Mouse (Mus musculus): Measurements from ENCODE around the gene Zfp239.
"Not testable (repeated sequence)": the region's sequence is repeated elsewhere in the genome, so short reads cannot be mapped to it uniquely, and the experiment has no call there.

Zfp239 gene

DNA sequence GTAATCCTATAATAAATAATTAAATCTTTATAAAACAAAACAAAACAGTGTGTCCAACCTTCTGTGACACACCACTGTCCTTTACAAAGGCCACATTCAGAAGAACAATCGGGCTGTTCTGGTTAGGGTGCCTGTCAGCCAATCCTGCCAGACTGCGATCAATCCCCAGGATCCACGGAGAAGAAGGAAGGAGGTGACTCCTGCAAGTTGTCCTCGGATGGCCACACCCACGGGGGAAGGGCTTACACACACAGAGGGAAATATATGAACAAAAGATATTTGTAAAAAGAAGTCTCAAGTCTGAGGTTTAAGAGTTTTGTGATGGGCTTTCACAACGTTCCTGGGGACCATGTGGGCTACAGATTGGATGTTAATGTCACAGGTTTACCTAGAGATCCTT lies at the start of gene Zfp239:
Gene Zfp239 (plus strand): TSS at position 253 of the 400 bp plus-strand sequence.
- DNase-seq = no peak

DNA sequence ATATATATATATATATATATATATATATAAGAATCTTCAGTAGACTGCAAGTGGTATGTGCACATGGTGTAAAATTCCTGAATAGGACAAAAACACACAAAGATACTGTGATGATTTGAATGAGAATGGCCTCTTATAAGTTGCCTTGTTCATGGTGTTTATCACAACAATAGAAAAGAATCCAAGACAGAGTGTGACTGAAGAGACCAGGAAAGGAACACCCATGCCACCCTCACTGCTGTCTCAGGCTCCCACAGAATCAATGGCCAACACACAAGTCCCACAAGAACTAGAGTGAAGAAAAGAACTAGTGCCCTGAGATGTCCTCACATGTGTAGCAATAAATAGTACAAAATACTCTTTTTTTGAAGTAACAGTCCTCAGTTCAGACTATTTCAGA lies 47.2 kb upstream of the Zfp239 start:
- no peak for DNase-seq

DNA sequence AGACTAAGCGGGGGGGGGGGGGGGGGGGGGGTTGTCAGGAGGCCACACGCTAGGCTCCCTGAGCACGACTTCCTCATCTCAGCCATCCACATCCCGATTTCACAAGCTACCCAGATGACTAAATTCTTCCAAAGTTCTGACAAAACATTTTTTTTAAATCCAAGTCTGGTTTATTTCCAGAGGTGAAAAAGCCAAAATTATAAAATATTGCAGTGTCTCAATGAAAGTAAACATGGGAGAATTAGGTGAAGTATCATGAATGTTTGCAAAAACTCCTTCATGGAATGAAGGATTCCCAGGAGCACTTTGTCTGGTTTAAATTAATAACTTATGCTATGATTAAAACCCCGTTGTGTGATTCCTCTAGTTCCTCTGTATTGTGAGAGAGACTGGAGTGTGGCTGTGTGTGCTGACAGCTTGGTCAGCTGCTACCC lies 44.8 kb upstream of the Zfp239 start:
- DNase-seq = no peak

DNA sequence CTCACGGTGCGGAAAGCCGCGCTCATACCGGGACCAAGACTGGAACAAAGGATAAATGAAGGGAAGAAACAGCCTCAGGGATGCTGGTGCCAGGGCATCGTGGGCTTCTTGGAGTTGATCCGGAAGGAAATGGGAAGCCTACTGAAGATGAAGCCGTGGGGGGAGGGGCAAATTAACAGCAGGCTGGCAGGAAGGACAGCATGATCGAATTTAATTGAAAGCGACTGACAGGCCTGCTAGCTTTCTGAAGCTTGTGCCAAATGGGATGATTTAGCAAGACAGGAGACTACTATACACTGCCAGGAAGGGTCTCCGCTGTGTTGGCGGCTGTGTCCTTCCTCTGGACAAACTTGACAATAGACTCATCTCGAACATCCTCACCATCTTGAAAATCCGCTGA lies 41.6 kb upstream of the Zfp239 start:
- DNase-seq = no peak

- peak; percentile 28 for DNase-seq
Observed at GRCm38 (mm10) chr6:117825369-117825768, 36.5 kb upstream of the Zfp239 start.

- DNase-seq = no peak
Observed at GRCm38 (mm10) chr6:117828273-117828672, 33.6 kb upstream of the Zfp239 start.

GRCm38 (mm10) chr6:117840686-117841510 lies 21.0 kb upstream of the Zfp239 start, which contains the start of gene Zfp637:
Gene Zfp637, plus strand, starts transcription at chr6:117841180.
- DNase-seq = peak; percentile 90

GRCm38 (mm10) chr6:117841511-117841955 lies 20.4 kb upstream of the Zfp239 start:
- DNase-seq = no peak

DNA sequence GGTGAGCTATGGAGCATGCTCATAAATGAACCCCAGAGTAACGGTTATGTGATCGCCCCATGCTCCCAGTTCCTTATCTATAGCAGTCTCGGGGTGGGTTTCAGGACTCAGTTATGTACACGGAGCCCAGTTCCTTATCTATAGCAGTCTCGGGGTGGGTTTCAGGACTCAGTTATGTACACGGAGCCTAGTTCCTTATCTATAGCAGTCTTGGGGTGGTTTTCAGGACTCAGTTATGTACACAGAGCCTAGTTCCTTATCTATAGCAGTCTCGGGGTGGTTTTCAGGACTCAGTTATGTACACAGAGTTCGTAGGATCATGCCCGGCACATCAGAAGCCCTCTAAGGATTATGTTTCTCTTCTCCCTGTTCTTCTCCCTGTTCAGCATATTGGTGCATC lies 17.3 kb upstream of the Zfp239 start:
- no peak for DNase-seq

GRCm38 (mm10) chr6:117846671-117847070 lies 15.2 kb upstream of the Zfp239 start:
- DNase-seq = not testable (repeated sequence)

GRCm38 (mm10) chr6:117847772-117848171 lies 14.1 kb upstream of the Zfp239 start:
- no peak for DNase-seq

GRCm38 (mm10) chr6:117848577-117848976 lies 13.3 kb upstream of the Zfp239 start:
- DNase-seq = no peak

DNA sequence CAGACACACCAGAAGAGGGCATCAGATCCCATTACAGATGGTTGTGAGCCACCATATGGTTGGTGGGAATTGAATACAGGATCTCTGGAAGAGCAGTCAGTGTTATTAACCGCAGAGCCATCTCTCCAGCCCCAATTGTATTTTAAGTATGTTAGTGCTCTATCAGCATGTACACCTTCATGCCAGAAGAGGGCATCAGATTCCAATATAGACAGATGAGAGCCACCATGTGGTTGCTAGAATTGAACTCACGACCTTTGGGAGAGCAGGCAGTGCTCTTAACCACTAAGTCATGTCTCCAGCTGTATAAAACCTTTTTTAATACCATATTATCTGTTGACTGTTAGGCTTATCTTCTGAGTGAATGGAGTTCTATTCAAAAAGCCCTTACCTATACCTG lies 10.2 kb upstream of the Zfp239 start:
- DNase-seq = no peak

- no peak for DNase-seq
Observed at GRCm38 (mm10) chr6:117857990-117858389, 3.9 kb upstream of the Zfp239 start.

DNA sequence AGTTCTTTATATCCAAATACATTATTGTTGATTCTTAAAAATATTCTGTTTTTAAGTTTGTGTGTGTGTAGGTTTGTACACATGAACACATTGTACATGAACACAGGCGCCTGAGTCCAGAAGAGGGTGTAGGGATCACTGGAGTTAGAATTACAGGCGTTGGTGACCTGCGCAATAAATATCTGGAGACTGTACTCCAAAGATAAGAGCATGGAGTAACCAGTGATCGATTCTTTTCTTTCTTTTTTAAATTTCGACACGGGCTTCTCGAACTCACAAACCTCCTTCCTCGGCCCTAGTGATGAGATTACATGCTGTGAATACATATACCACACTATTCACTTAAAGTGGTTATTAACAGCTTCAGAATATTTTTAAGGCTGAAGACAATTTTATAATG lies 565 bp downstream of the Zfp239 start:
- DNase-seq = no peak

- DNase-seq = peak; percentile 73
Observed at GRCm38 (mm10) chr6:117862899-117863620, 1.2 kb downstream of the Zfp239 start.

DNA sequence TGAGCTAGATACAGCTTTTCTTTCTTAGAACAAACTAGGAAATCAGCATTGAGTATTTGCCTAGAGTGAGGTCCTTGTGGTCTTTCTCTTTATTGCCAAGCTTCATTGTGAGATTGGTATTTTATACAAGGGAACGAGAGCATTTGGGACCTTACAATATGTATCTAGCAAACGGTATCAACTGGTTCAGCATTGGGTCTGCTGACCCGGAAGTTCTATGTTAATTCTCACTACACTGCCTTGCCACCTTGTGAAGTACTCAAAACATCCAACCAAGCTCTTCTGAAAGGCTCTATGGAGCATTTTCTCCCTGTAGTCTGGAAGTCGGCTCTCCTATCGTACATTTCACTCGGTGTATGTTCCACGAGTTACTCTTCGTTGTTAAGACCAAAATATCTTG lies 1.9 kb downstream of the Zfp239 start:
- DNase-seq = no peak

GRCm38 (mm10) chr6:117868187-117868586 lies 6.3 kb downstream of the Zfp239 start:
- DNase-seq = no peak

DNA sequence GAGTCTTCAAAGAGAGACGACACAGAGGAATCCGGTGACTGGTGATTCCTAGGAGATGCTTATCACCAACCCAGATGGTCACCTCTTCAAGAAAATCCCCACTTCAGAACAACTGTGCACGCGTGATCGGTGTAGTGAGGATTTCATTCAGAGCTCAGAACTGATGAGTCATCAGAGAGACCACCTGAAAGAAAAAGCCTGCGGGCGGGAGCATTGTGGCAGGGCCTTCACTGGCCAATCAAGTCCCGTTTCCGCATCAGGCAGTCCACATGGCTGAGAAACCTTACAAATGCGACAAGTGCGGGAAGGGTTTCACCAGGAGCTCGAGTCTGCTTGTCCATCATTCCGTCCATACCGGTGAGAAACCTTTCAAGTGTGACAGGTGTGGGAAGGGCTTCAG lies 9.1 kb downstream of the Zfp239 start:
- no peak for DNase-seq

DNA sequence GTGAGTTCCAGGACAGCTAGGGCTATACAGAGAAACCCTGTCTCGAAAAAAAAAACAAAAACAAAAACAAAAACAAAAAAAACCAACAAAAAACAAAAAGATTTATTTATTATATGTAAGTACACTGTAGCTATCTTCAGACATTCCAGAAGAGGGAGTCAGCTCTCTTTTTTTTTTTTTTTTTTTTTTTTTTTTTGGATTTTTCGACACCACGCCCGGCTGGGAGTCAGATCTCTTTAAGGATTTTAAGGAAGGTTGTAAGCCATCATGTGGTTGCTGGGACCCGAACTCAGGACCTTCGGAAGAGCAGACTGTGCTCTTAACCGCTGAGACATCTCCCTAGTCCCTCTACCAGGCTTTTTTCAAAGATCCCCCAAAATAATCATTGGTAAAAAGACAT lies 11.6 kb downstream of the Zfp239 start:
- not testable (repeated sequence) for DNase-seq

DNA sequence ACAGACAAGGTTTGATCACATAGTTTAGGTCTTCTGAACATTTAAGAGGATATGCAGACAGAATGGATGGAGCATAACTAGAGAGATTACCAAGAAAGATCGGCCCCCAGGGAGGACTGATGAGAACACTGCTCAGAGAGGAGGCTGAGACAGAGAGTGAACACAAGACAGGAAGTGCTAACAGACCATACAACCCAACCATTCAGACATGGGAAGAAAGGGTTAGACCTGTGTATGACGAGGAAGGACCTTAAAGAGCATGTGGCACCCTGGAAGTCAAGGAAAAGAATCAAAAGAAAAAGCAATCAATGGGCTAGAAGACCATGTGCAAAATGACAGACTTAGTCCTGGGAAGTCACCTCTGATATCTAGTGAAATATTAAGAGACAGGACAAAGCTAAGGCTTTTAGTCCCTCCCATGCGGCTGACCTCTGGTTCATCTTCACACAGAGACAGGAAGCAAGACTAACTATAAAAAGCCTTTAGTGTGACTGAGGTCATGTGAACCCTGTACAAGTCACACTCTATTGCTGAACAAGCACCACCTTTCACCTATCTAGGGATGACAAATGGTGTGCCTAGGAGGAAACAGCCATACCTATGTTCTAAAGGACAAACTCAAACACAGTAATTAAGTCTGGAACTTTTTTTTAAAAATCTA lies 12.9 kb downstream of the Zfp239 start:
- DNase-seq = no peak

DNA sequence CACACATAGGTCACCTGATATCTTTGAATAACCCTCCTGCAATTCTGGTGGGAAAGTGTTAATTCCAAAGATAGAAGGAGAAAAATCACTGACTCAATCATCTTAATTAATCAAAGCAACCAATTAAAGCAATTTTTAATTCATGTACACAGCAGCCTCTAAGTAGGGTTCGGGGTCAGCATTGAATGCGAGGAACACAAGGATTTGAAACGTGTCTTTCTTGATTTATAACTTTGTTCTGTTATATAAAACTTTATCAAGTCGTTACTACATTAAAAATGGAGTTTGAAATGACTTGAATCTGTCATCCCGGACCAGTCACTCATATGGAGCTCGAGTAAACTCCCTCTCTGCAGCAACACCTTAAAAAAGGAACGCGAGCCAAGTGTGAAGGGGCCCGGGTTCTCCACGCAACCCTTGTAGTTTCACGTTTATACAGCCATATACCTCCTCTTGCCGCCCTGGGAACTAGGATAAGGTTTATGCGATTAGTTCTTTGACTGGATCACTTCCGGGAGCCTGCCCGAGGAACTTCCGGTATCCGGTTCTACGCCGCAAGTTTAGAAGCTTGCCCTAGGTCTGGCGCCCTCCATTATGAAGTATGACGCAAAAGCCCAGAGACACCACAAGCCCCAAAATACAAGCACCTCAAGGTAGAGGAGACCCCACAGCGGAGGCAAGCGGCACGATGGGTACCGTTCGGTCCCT lies 17.0 kb downstream of the Zfp239 start:
- no peak for DNase-seq
